8 mouse cellular contexts compared by ENCODE assay signal in the genomic region with DNA sequence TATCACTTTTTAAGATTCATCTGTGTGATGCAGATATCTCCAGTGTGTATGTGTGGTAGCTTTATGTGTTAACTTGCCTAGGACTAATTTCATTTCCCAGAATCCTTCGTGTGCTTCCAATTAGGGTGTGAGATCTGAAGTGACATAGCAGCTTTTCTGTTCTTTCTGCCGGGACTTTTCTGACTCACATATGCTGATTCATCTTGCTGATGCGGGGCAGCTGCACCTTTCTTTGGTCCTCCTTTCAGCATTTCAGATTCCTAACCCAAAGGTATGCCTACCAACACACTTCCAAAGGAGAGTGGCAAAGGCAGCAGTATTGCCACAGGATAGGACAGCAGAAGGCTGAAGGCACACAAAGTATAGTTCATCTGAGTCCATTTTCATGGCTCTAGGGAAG.
"Had no signal": no experiment of that assay in that cellular context is flagged by ENCODE, and none has a peak within 500 bp of the region (broad histone marks: within the 10 kb centered on the region; RNA-seq: fewer than 3 reads in every experiment).

No protein-coding gene starts in this region.

- DNase-seq: kidney, adult 18-20 months; kidney, postnatal 10 days; kidney, postnatal 4 days; liver, embryonic 13.5 days; liver, postnatal 0 days; lung, postnatal 14 days; thymus, adult 18-20 months; thymus, postnatal 14 days had no signal
